Mouse (Mus musculus) cortical plate, adult 2 months (tissue): ENCODE data around the gene Mphosph9.

Experiments used
- CTCF ChIP-seq: fragments of 200-500 bp; IDR thresholded peaks from 2 replicates; pipeline ENCODE4 v1.5.1; 2011; ENCODE audit warnings: mild to moderate bottlenecking, control low read depth, low read length; ENCODE audit not compliant: insufficient read depth; ENCODE audit errors: extremely low read depth
- POLR2A ChIP-seq: fragments of 200-500 bp; IDR thresholded peaks from 2 replicates; pipeline ENCODE4 v1.6.1; 2011; ENCODE audit warnings: mild to moderate bottlenecking, low read length, control low read depth; ENCODE audit not compliant: insufficient read depth; ENCODE audit errors: extremely low read depth

DNA sequence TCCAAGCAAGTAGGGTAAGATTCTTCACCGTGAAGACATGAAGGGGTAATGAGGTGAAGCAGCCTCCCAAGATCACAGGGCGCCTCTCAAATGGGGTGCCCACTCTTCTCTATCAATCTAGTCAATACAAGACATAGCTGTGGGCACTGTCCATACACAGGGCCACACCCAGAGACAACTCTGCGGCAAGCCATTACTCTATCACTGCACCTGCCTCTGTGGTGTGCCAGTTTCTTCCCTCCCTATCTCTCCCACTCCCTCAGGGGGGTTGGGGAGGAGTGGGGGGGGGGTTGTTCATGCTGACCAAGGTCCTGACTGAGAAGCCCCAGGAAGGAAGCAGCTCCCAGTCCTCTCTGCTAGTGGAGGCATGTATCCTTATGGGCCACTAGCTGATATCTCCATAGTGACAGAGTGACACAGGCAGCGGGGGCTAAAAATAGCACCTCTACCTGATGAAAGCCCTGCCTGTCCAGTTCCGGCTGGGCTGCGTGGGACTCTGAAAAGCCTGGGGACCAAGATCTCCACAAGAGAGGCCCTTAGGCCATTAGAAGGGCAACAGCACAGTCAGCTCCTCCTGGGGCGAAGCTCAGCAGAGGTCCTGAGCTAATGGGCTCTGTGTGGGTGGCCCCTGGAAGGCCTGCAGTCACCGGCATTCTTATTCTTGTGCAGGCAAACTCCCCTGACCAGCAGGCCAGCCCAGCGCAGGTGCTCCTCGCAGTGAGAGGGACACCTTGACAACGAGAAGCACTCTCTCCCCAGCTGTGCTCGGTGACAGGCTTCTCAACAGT is 93.7 kb downstream of the Mphosph9 start:
- TF ChIP-seq CTCF (no peak), POLR2A (no peak)
